Mouse (Mus musculus) 3134 (cell line): ENCODE results near the gene Shroom3.

Source experiments
- DNase-seq: peaks from one replicate; pipeline ENCODE4 v3.0.0-alpha.2; 2011; ENCODE audit warnings: low spot score; ENCODE audit not compliant: insufficient read length; ENCODE audit errors: extremely low read depth

Gene Shroom3

DNA sequence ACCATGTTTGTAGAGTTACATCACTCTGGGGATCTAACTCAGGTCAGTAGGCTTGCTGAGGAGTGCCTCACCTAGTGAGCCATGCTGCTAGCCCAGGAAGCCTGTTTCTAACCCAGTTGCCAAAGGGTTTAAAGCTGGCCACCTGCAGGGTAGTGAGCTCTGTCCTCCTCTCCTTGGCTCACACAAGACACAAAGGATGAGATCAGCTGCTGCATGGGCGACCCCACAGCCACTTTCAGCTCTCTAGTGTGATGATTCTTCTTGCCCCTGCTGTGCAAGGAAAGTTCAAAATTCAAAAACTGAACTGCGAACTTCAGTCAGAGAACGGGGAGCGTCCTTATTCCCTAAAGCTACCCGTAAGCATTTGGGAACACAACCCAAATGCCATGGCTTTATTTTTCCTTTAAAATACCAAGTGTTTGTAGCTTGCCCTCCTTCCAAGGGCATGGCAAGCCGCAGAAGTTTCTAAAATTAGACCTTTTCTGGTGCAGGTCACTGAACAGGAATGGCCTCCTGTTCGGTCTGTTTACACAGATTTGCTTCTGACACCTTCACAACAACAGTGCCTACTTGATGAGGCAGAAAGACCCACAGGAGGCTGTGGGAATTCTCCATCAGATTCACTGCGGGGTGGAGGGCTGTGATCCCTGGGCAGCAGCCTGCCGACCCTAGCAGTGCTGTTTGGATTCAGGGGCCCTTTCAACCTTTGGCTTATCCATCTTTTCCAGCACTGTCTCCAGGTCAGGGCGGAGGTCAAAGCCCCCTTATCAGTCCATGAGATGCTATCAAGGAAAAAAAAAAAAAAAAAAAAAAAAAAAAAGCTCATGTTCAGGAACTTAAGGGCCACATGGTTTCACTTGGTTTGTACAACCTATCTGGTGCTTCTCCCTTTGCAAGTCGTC, 113.1 kb downstream of the Shroom3 start:
- DNase-seq: no peak

- no peak for DNase-seq
Measured at GRCm38 (mm10) chr5:92797981-92798380, 114.7 kb downstream of the Shroom3 start.

- no peak for DNase-seq
Measured at GRCm38 (mm10) chr5:92804379-92804778, 121.1 kb downstream of the Shroom3 start.

DNA sequence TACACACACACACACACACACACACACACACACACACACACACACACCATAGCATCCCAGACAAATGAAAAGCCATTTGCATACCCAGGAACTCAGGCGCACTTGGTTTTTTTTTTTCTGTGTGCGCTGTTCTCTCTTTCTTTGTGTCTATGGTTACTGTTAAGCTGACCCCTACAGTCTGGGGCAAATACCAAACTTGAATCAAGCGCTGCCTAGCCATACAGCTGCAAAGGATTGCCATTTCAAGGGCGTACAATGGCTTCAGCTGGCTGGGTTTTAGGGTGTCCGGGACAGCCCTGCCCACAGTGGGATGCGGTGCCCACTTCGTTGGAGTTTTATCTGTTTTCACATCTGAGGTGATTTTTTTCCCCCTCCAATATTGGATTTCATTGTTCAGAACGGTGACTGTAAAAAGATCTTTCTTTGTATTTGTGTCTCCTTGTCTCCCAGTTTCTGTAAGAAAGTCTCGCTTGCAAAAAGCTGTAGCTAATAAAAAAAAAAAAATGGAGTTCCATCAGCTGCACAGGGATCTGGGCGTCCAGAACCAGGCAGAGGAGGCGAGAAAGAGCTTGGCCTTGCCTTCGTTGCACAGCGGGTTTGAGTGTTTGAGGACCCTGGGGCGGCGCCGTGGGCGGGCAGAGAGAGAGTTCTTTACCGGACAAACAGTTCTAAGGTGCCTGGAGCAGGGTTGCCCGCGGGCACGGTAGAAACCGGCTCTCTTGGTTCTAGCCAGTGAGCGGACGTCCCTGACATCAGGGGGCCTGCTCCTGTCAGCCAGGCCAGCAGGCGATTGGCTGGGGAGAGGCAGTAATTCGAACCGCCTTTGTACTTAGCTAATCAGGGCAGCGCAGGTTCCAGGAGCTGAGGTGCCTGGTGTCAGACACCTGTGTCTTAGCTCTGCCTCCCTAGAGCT, 125.5 kb downstream of the Shroom3 start:
- DNase-seq: no peak

GRCm38 (mm10) chr5:92809416-92809750, 126.1 kb downstream of the Shroom3 start:
- no peak for DNase-seq

DNA sequence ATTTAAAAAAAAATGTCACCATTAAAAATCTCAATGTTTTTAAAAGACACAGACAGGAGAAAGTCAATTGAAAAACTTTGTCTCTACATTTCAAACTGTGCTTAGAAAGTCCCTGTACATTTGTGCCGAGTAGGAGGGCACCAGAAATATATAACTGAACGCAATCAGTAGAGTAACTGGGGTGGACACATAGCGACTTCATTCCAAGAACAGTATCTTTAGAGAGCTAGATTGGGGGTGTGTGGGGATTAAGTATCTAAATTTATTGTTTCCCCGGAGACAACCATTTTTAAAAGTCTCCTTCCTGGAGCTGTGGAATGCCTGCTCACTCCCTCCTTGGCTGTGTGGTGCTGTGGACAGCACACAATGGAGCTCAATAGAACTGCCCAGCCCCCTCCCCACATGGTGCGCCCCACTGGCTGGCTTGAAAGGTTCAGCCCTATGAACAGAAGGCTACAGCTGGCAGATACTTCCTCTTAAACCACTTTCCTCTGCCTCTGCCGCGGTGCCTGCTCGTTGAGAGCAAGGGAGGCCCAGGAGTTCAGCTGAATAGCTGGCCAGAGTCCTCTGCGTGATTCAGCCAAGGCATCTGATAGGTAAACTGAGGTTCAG, 127.8 kb downstream of the Shroom3 start:
- DNase-seq: no peak

GRCm38 (mm10) chr5:92811761-92812160, 128.5 kb downstream of the Shroom3 start:
- no peak for DNase-seq

DNA sequence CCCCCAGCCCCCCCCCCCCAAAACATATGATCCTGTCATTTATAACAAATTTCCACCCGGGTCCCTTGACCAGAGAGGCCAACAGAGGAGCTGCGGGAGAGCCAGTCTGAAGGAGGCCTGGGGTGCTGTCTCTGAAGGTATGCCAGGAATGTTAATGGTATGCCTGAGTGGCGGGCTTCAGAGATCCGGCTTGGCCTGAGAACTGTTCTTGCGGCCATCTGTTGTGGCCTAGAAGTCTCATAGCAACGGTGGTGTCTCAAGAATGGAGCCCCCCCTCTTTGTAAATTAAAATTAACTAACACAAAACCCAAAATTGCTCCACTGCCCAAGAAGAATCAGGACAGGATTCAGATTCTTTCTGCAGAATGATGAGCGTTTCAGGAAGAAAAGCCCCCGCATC, 129.7 kb downstream of the Shroom3 start:
- peak; percentile 54 for DNase-seq

GRCm38 (mm10) chr5:92813562-92813961, 130.3 kb downstream of the Shroom3 start:
- no peak for DNase-seq

DNA sequence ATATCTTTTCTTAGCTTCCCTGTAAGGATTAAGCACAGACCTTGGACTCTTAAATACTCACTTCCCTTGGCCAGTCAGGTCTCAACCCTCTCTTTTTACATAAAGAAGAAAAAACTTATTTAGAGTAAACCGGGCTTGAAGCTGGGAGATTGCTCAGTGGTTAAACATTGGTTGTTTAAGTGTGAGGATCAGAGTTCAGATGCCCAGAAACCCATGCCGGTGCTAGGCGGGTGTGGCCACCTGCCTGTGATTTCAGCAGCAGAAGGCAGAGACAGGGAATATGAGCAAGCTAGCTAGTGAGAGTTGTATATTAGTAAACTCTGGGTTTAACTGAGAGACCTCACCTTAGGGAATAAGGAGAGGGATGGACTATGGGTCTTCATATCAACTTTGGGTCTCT, 131.4 kb downstream of the Shroom3 start:
- no peak for DNase-seq

DNA sequence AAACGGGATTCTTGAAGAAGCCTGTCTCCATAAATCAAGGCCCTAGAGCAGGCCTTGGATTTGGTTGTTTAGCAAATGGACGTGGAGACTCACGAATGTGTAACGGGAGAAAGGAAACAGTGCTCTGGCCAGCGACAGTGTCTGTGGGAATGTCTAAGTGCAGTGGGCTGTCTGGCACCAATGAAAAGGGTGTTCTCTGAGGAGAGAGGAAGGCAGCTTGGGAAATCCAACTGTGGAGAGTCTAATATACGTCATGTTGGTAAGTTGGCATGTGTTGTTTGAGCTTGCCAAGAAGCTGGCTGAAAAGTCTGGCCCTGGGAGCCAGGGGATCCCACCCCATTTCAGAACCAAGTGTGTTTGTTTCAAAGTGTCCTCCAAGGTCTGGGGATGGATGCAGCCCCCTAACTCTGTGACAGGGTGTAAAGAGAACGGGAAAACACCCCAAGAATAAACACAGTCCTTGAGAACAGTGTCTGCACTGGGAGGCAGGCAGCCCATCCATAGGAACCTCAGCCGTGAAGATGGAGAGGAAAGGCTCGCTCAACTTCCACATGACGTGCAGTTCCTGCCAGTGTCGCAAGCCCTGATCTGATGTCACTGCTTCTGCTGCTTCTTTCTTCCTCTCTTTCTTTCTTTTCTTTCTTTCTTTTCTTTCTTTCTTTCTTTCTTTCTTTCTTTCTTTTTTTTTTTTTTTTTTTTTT, 134.0 kb downstream of the Shroom3 start:
- DNase-seq: no peak

- DNase-seq: no peak
Measured at GRCm38 (mm10) chr5:92821370-92821769, 138.1 kb downstream of the Shroom3 start.

- DNase-seq: no peak
Measured at GRCm38 (mm10) chr5:92823495-92823894, 140.3 kb downstream of the Shroom3 start.

DNA sequence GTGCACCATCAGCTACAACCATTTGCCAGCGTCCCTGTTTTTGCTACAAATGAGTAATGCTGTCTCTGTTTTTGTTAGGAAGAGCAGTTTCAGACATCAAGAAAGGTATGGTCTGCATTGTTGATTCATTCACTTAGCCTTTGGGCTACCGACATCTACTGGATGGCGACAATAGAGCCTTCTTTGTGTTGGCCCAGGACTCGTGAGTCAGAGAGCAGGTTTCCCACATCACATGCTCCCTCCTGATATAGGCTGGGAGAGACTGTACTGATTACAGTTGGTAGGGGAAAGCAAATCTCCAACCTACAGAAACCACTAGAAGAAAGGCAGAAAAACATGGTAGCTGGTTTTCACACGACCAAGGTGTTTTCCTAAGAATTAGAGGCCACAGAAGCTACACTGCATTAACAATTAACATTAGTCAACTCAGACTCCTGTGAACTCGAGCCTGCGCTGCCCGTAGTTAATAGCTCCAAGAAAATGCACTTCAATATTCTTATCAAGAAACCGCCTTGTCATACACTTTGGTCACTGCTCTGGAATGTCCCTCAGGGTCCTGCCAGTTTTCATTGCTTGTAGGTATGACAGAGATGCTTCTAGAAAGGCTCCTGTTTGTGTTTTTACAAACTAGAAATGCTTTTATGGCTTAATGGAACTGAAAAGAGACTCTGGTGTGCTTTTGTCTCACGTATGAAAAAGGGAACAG, 141.2 kb downstream of the Shroom3 start:
- DNase-seq: no peak

DNA sequence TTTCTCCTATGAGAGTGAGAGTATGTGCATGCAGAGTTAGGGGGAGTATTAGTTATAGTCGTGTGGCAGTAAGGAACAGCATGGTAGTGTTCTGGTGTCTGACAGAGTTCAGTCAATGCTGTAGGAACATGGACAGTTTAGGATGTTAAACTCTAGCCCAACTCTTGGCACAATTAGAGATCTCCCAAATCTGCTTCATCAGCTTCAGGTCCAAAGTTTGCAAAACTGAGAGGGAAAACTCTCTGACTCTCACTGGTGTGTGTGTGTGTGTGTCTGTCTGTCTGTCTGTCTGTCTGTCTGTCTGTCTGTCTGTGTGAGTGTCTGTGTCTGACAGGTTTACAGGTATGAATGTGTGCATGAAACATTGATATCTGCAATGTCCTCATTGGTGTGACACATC, 147.2 kb downstream of the Shroom3 start:
- no peak for DNase-seq

DNA sequence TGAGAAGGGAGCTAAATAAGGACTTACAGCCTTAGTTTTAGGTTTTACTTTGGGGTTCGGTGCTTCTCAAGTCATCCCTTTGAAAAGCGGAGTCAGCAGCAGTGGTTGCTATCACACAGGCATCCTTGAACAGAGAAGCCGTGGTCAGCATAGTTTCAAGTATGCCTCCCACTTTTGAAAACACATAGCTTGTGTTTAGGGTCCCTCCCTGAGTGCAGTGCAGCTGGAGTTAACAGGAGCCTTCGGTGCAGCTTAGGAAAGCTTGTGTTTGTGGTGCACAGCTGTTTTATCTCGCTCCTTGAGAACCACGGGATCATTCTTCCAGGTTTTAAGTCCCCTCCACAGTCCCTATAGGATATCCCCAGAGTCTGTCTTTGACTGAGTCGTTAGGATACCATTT, 151.3 kb downstream of the Shroom3 start:
- DNase-seq: no peak

DNA sequence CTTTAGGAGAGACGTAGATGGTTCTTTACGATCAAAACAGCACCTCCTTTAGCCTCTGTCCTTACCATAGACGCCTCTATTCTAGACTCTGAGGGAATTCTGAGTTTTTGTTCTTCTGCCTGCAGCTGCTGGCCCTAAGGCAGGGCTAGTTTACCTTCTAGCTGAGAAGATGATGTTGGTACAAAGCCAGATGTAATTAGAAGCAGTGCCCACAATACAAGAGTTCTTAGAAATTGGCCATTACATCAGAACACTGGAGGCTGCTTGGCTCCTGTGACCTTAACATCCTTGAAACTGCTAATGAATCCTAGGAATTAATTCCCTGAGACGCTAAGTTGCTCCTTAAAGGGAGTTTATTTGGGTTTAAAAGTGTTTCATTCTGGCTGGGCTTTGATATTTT, 154.1 kb downstream of the Shroom3 start:
- DNase-seq: no peak

DNA sequence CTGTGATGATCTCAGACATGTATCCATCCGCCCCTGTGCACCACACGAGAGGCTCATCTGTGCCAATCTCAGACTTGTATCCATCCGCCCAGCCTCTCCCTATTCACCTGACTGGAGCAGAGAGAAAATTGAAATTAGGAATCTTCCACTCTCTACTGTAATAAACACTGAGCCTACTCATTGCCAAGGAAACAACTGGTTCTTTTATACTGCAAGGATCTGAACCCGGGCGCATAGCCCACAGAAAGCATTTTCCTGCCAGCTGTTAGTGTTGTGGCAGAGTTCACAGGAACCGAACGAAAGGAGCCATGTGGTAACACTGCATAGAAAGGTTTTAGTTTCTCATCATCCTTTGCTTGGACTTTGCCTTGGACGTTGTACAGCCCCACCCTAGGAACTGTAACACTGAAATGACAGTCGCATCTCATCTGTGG, 155.1 kb downstream of the Shroom3 start:
- no peak for DNase-seq

DNA sequence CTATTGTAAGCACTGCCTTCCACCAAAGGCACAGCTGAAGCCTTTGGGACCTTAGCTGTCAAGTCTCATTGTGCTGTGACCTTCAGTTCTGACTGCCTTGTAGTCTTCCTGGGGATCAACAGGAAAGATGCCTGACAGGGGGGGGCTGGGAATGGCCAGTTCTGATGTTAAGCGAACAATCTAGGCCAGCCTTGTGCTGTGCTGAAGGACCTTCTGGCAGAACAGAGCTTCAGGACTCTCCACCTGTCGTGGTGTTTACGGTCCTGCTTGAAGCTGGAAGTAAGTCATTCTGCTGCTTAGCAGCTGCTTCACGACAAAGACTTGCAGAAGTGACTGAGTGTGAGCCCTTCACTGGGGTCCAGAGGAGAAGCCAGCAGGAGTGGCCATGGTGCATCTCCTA, 156.1 kb downstream of the Shroom3 start:
- no peak for DNase-seq

DNA sequence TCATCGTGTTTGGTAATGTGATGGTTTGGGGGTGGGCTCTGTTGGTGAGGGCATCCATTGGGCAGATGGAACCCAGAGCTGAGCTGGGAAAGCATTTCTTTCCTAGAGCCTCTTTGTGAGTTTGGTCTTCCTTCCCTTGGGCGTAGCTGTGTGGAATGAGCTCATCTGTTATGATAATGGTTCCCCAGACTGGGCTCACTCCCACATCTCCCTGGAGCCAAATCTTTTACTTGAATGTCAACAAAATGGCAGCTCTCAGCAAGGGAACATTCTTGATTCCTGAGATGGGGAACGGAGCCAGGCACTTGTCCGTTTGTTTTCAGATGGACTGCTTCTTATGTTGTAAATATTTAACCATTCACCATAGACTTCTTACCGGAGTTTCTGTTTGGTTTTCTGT, 158.2 kb downstream of the Shroom3 start:
- no peak for DNase-seq
